Mouse (Mus musculus) activated CD4-positive, CD25-positive, alpha-beta regulatory T cell, adult 9 weeks (primary cell): Measurements from ENCODE around the gene Adcy3. TPM values are rescaled to one million over a fixed set of nuclear protein-coding genes. Genes with fewer than 3 reads are reported as not detected.

Experiments
- polyA plus RNA-seq: library from polyadenylated mRNA; unstranded; fragments of 100-300 nt; shearing (Covaris generic); gene quantifications from one replicate; pipeline ENCODE4 v1.2.1, GENCODE M21; 2017

Adcy3 gene
- 6.4 TPM for polyA plus RNA-seq

GRCm38 (mm10) chr12:4132941-4133846 is at the start of gene Adcy3:
Gene Adcy3 (plus strand): TSS chr12:4133103.

GRCm38 (mm10) chr12:4233572-4234508 is 100.9 kb downstream of the Adcy3 start, which contains the start of the genes Ptrhd1 and Cenpo:
Gene Ptrhd1 (plus strand): TSS chr12:4234027.
Gene Cenpo (minus strand): TSS chr12:4234294.

Other genes starting within 250 kb of the Adcy3 start
- 2.1 TPM for gene Pomc, start 178.2 kb upstream of the Adcy3 start, polyA plus RNA-seq
- 0.42 TPM for gene Efr3b, start 94.2 kb upstream of the Adcy3 start, polyA plus RNA-seq
- 11.1 TPM for gene Dnajc27, start 50.5 kb upstream of the Adcy3 start, polyA plus RNA-seq
- 3.7 TPM for gene Ptrhd1, start 100.9 kb downstream of the Adcy3 start, polyA plus RNA-seq
- gene Cenpo, start 101.2 kb downstream of the Adcy3 start, polyA plus RNA-seq = 25.8 TPM